Mouse (Mus musculus) MEL (cell line): ENCODE results near the gene Lrrc3c. TPM values are rescaled to one million over a fixed set of nuclear protein-coding genes. Genes with fewer than 3 reads are reported as not detected.

ENCODE experiments used
- DNase-seq: peaks from one replicate; pipeline ENCODE4 v3.0.0; 2011; ENCODE audit warnings: low read depth, low spot score
- H3K27ac ChIP-seq: 2 replicates; pipeline ENCODE4 v1.5.1; 2012; ENCODE audit warnings: low read depth, mild to moderate bottlenecking, control low read depth, low read length, moderate library complexity; ENCODE audit not compliant: control insufficient read depth
- H3K27me3 ChIP-seq, 2 experiments: fragments of 150-350 bp in 1 of 2; sonication (generic) in 1 of 2; 2 replicates each; pipeline ENCODE4 v1.6.1; 2012; ENCODE audit warnings: low read length in 2 of 2, mild to moderate bottlenecking in 2 of 2, improper control_type of control experiment in 1 of 2, moderate library complexity in 1 of 2; ENCODE audit not compliant: insufficient read depth in 2 of 2, control insufficient read depth in 1 of 2
- H3K36me3 ChIP-seq, 2 experiments: 2 replicates each; pipeline ENCODE4 v1.6.1; 2012 to 2014; ENCODE audit warnings: low read length in 2 of 2, improper control_type of control experiment in 1 of 2, inconsistent platforms in 1 of 2, mild to moderate bottlenecking in 1 of 2; ENCODE audit not compliant: insufficient read depth in 2 of 2, control insufficient read depth in 1 of 2
- H3K4me1 ChIP-seq, 2 experiments: fragments of 150-350 bp in 1 of 2; sonication (generic) in 1 of 2; 2 replicates each; pipeline ENCODE4 v1.6.1; 2012; ENCODE audit warnings: low read length in 2 of 2, improper control_type of control experiment in 1 of 2, mild to moderate bottlenecking in 1 of 2; ENCODE audit not compliant: insufficient read depth in 2 of 2, control insufficient read depth in 1 of 2
- H3K4me3 ChIP-seq, 2 experiments: fragments of 150-350 bp in 1 of 2; sonication (generic) in 1 of 2; 2 replicates each; pipeline ENCODE4 v1.5.1; 2012; ENCODE audit warnings: low read depth in 2 of 2, low read length in 2 of 2, mild to moderate bottlenecking in 2 of 2, moderate library complexity in 2 of 2, control low read depth in 1 of 2, improper control_type of control experiment in 1 of 2; ENCODE audit not compliant: control insufficient read depth in 1 of 2, insufficient read depth in 1 of 2
- H3K79me2 ChIP-seq: 2 replicates; pipeline ENCODE4 v1.6.1; 2012; ENCODE audit warnings: mild to moderate bottlenecking, low read length, moderate library complexity; ENCODE audit not compliant: control insufficient read depth, poor library complexity, insufficient read depth
- H3K9ac ChIP-seq: 2 replicates; pipeline ENCODE4 v1.6.1; 2012; ENCODE audit warnings: low read depth, mild to moderate bottlenecking, control low read depth, low read length, moderate library complexity; ENCODE audit not compliant: control insufficient read depth, poor library complexity, severe bottlenecking
- H3K9me3 ChIP-seq: fragments of 150-350 bp; sonication (generic); replicated peaks from 2 replicates; pipeline ENCODE4 v1.6.1; 2012; ENCODE audit warnings: mild to moderate bottlenecking, low read length, improper control_type of control experiment, moderate library complexity; ENCODE audit not compliant: insufficient read depth
- MXI1 ChIP-seq: IDR thresholded peaks from 2 replicates; pipeline ENCODE4 v1.6.1; 2011; ENCODE audit warnings: mild to moderate bottlenecking, low read depth, low read length, improper control_type of control experiment
- NELFE ChIP-seq: IDR thresholded peaks from 2 replicates; pipeline ENCODE4 v1.6.1; 2011; ENCODE audit warnings: low read depth, low read length, improper control_type of control experiment
- RAD21 ChIP-seq: IDR thresholded peaks from 2 replicates; pipeline ENCODE4 v1.6.1; 2011; ENCODE audit warnings: mild to moderate bottlenecking, low read depth, low read length, improper control_type of control experiment
- RCOR1 ChIP-seq: IDR thresholded peaks from 2 replicates; pipeline ENCODE4 v1.6.1; 2012; ENCODE audit warnings: low read depth, mild to moderate bottlenecking, inconsistent platforms, low read length, improper control_type of control experiment
- SMC3 ChIP-seq: IDR thresholded peaks from 2 replicates; pipeline ENCODE4 v1.6.1; 2011; ENCODE audit warnings: low read depth, low read length, improper control_type of control experiment
- TBP ChIP-seq: IDR thresholded peaks from 2 replicates; pipeline ENCODE4 v1.8.0; 2011; ENCODE audit warnings: low read depth, low read length, improper control_type of control experiment
- polyA plus RNA-seq, 2 experiments: library from polyadenylated mRNA; stranded (reverse) in 1 of 2; unstranded in 1 of 2; fragments of >175 nt in 1 of 2; fragments of >200 nt in 1 of 2; gene quantifications; 2 replicates each; pipeline versions ENCODE4 v1.2.1 to v1.2.4; 2012; ENCODE audit warnings: low replicate concordance in 2 of 2, low read depth in 1 of 2; ENCODE audit not compliant: insufficient read length in 2 of 2, insufficient read depth in 1 of 2, missing spikeins in 1 of 2
- total RNA-seq: library from RNA; depleted of rRNA; stranded (reverse); fragments of 300-350 nt; gene quantifications from 2 replicates; pipeline ENCODE4 v1.2.3, GENCODE M21; 2012; rRNA removed

Gene Lrrc3c
- total and polyA plus RNA-seq, 3 experiments = not detected

- no peak for TF ChIP-seq RCOR1
- no peak for TF ChIP-seq MXI1
- no peak for TF ChIP-seq RAD21
- TF ChIP-seq NELFE = no peak
- Histone ChIP-seq H3K79me2 (no peaks in the 10 kb centered on the region), H3K27me3 (peaks cover 18 to 28% of the 10 kb centered on the region in 2 experiments), H3K9me3 (no peaks in the 10 kb centered on the region), H3K4me1 (no peaks in the 10 kb centered on the region), H3K27ac (no peak overlapping the region), H3K36me3 (no peaks in the 10 kb centered on the region), H3K9ac (no peak overlapping the region), H3K4me3 (no peak overlapping the region)
- no peak for DNase-seq
Observed at GRCm38 (mm10) chr11:98645946-98646345, 47.9 kb downstream of the Lrrc3c start.

GRCm38 (mm10) chr11:98646459-98646858, 48.4 kb downstream of the Lrrc3c start, which contains the start of gene Gsdma2:
TSS of gene Gsdma2 (plus strand) at chr11:98646759.
- peaks cover 18 to 28% of the 10 kb centered on the region in 2 experiments for H3K27me3 ChIP-seq
- no peaks in the 10 kb centered on the region for H3K36me3 ChIP-seq
- DNase-seq = no peak
- H3K9me3 ChIP-seq = no peaks in the 10 kb centered on the region
- no peak for TF ChIP-seq SMC3
- 0 out of 2 replicates have a peak, but pooled peaks have one; percentile 42 for TF ChIP-seq TBP
- no peak within 1 kb of the TSS for H3K27ac ChIP-seq
- no peaks in the 10 kb centered on the region for H3K79me2 ChIP-seq
- no peak within 1 kb of the TSS for H3K9ac ChIP-seq
- no peaks in the 10 kb centered on the region for H3K4me1 ChIP-seq
- H3K4me3 ChIP-seq = no peak within 1 kb of the TSS

Other genes with a start within 250 kb of the Lrrc3c start
- 25.4 and 35.2 TPM in 2 replicates for gene Ppp1r1b, start 249.9 kb upstream of the Lrrc3c start, total RNA-seq
- 100 to 1,000 TPM in 1 of 2 experiments, not detected in 1; 114 TPM for gene Ppp1r1b, start 249.9 kb upstream of the Lrrc3c start, polyA plus RNA-seq
- gene Stard3, start 239.9 kb upstream of the Lrrc3c start, total RNA-seq = 61.7 and 62.5 TPM in 2 replicates
- gene Stard3, start 239.9 kb upstream of the Lrrc3c start, polyA plus RNA-seq = 10 to 100 TPM in 1 of 2 experiments, not detected in 1; 53.0 TPM
- gene Tcap, start 214.5 kb upstream of the Lrrc3c start, total RNA-seq = not detected in 2 replicates
- gene Tcap, start 214.5 kb upstream of the Lrrc3c start, polyA plus RNA-seq = under 1 TPM in 1 of 2 experiments, not detected in 1; 0.07 TPM
- gene Pnmt, start 211.8 kb upstream of the Lrrc3c start, total RNA-seq = not detected in 2 replicates
- not detected for gene Pnmt, start 211.8 kb upstream of the Lrrc3c start, polyA plus RNA-seq
- gene Pgap3, start 197.8 kb upstream of the Lrrc3c start, total RNA-seq = 5.9 and 7.4 TPM in 2 replicates
- gene Pgap3, start 197.8 kb upstream of the Lrrc3c start, polyA plus RNA-seq = 1 to 10 TPM in 1 of 2 experiments, not detected in 1; 8.4 TPM
- gene Erbb2, start 185.8 kb upstream of the Lrrc3c start, total RNA-seq = not detected in 2 replicates
- not detected for gene Erbb2, start 185.8 kb upstream of the Lrrc3c start, polyA plus RNA-seq
- gene Mien1, start 159.3 kb upstream of the Lrrc3c start, total RNA-seq = 74.0 and 93.2 TPM in 2 replicates
- gene Mien1, start 159.3 kb upstream of the Lrrc3c start, polyA plus RNA-seq = 10 to 100 TPM in 1 of 2 experiments, not detected in 1; 71.6 TPM
- gene Grb7, start 151.9 kb upstream of the Lrrc3c start, total RNA-seq = not detected in 2 replicates
- under 1 TPM in 1 of 2 experiments, not detected in 1; 0.21 TPM for gene Grb7, start 151.9 kb upstream of the Lrrc3c start, polyA plus RNA-seq
- 0.12 TPM in 1 of 2 replicates, not detected in the other for gene Ikzf3, start 52.3 kb upstream of the Lrrc3c start, total RNA-seq
- gene Ikzf3, start 52.3 kb upstream of the Lrrc3c start, polyA plus RNA-seq = not detected
- 0.12 and 0.42 TPM in 2 replicates for gene Zpbp2, start 47.2 kb upstream of the Lrrc3c start, total RNA-seq
- gene Zpbp2, start 47.2 kb upstream of the Lrrc3c start, polyA plus RNA-seq = under 1 TPM in 1 of 2 experiments, not detected in 1; 0.58 TPM
- gene Ormdl3, start 10.9 kb upstream of the Lrrc3c start, total RNA-seq = 60.3 and 93.7 TPM in 2 replicates
- 10 to 100 TPM in 1 of 2 experiments, not detected in 1; 52.7 TPM for gene Ormdl3, start 10.9 kb upstream of the Lrrc3c start, polyA plus RNA-seq
- gene Gm12355, start 27.4 kb downstream of the Lrrc3c start, total RNA-seq = 2.1 and 3.4 TPM in 2 replicates
- gene Gm12355, start 27.4 kb downstream of the Lrrc3c start, polyA plus RNA-seq = under 1 TPM in 1 of 2 experiments, not detected in 1; 0.58 TPM
- not detected in 2 replicates for gene Gsdma3, start 28.1 kb downstream of the Lrrc3c start, total RNA-seq
- gene Gsdma3, start 28.1 kb downstream of the Lrrc3c start, polyA plus RNA-seq = not detected
- not detected in 2 replicates for gene Gsdma2, start 48.5 kb downstream of the Lrrc3c start, total RNA-seq
- gene Gsdma2, start 48.5 kb downstream of the Lrrc3c start, polyA plus RNA-seq = not detected
- 0.23 and 0.62 TPM in 2 replicates for gene Gsdma, start 66.1 kb downstream of the Lrrc3c start, total RNA-seq
- 1 to 10 TPM in 1 of 2 experiments, not detected in 1; 1.2 TPM for gene Gsdma, start 66.1 kb downstream of the Lrrc3c start, polyA plus RNA-seq
- 350 and 385 TPM in 2 replicates for gene Psmd3, start 84.3 kb downstream of the Lrrc3c start, total RNA-seq
- gene Psmd3, start 84.3 kb downstream of the Lrrc3c start, polyA plus RNA-seq = 100 to 1,000 TPM; 214 to 417 TPM
- gene Csf3, start 103.0 kb downstream of the Lrrc3c start, total RNA-seq = not detected in 2 replicates
- gene Csf3, start 103.0 kb downstream of the Lrrc3c start, polyA plus RNA-seq = under 1 TPM in 1 of 2 experiments, not detected in 1; 0.18 TPM
- gene Med24, start 131.1 kb downstream of the Lrrc3c start, total RNA-seq = 37.5 and 41.4 TPM in 2 replicates
- gene Med24, start 131.1 kb downstream of the Lrrc3c start, polyA plus RNA-seq = 10 to 100 TPM in 1 of 2 experiments, not detected in 1; 89.8 TPM
- 22.0 and 29.6 TPM in 2 replicates for gene Thra, start 142.3 kb downstream of the Lrrc3c start, total RNA-seq
- 10 to 100 TPM in 1 of 2 experiments, not detected in 1; 50.9 TPM for gene Thra, start 142.3 kb downstream of the Lrrc3c start, polyA plus RNA-seq
- 1.9 and 2.0 TPM in 2 replicates for gene Nr1d1, start 177.0 kb downstream of the Lrrc3c start, total RNA-seq
- gene Nr1d1, start 177.0 kb downstream of the Lrrc3c start, polyA plus RNA-seq = 1 to 10 TPM in 1 of 2 experiments, not detected in 1; 5.6 TPM
- gene Msl1, start 197.2 kb downstream of the Lrrc3c start, total RNA-seq = 35.0 and 37.1 TPM in 2 replicates
- 10 to 100 TPM in 1 of 2 experiments, not detected in 1; 49.4 TPM for gene Msl1, start 197.2 kb downstream of the Lrrc3c start, polyA plus RNA-seq
- gene Casc3, start 206.6 kb downstream of the Lrrc3c start, total RNA-seq = 18.2 and 20.9 TPM in 2 replicates
- gene Casc3, start 206.6 kb downstream of the Lrrc3c start, polyA plus RNA-seq = 10 to 100 TPM; 58.6 to 61.0 TPM
- 0.46 and 0.58 TPM in 2 replicates for gene Rapgefl1, start 238.5 kb downstream of the Lrrc3c start, total RNA-seq
- 1 to 10 TPM in 1 of 2 experiments, not detected in 1; 1.4 TPM for gene Rapgefl1, start 238.5 kb downstream of the Lrrc3c start, polyA plus RNA-seq